Mouse (Mus musculus) spleen, postnatal 10 days (tissue): Measurements from ENCODE around the gene Tmem262.
"Not testable (repeated sequence)": the region's sequence is repeated elsewhere in the genome, so short reads cannot be mapped to it uniquely, and the experiment has no call there.

ENCODE experiments used
- DNase-seq, 2 experiments: peaks; one replicate each; pipeline ENCODE4 v3.0.0; 2021 to 2022; ENCODE audit warnings: low spot score in 2 of 2

Gene Tmem262

GRCm38 (mm10) chr19:6079983-6080480 lies at the start of gene Tmem262:
Gene Tmem262, plus strand, starts transcription at chr19:6080033.
- DNase-seq = no peak

GRCm38 (mm10) chr19:6030520-6031280 lies 49.1 kb upstream of the Tmem262 start:
- DNase-seq = no peak

GRCm38 (mm10) chr19:6035966-6036585 lies 43.8 kb upstream of the Tmem262 start:
- no peak for DNase-seq

GRCm38 (mm10) chr19:6037695-6038094 lies 42.1 kb upstream of the Tmem262 start:
- DNase-seq = no peak

- DNase-seq = no peak
Measured at GRCm38 (mm10) chr19:6038326-6038725, 41.5 kb upstream of the Tmem262 start.

GRCm38 (mm10) chr19:6040002-6040401 lies 39.8 kb upstream of the Tmem262 start:
- no peak for DNase-seq

- no peak for DNase-seq
Measured at GRCm38 (mm10) chr19:6042293-6042692, 37.5 kb upstream of the Tmem262 start.

- not testable (repeated sequence) for DNase-seq
Measured at GRCm38 (mm10) chr19:6044102-6044501, 35.7 kb upstream of the Tmem262 start.

GRCm38 (mm10) chr19:6045366-6046293 lies 34.2 kb upstream of the Tmem262 start:
- DNase-seq = no peak

GRCm38 (mm10) chr19:6046294-6047153 lies 33.3 kb upstream of the Tmem262 start, which contains the start of gene Syvn1:
Gene Syvn1, plus strand, starts transcription at chr19:6046576.
- DNase-seq = peak; percentile 89 to 93

- no peak for DNase-seq
Measured at GRCm38 (mm10) chr19:6047154-6047898, 32.5 kb upstream of the Tmem262 start.

- DNase-seq = no peak
Measured at GRCm38 (mm10) chr19:6047899-6048166, 32.0 kb upstream of the Tmem262 start.

- DNase-seq = peak in 1 of 2 experiments; percentile 55
Measured at GRCm38 (mm10) chr19:6048681-6049410, 31.0 kb upstream of the Tmem262 start.

GRCm38 (mm10) chr19:6052516-6052915 lies 27.3 kb upstream of the Tmem262 start:
- no peak for DNase-seq

- no peak for DNase-seq
Measured at GRCm38 (mm10) chr19:6054296-6054695, 25.5 kb upstream of the Tmem262 start.

GRCm38 (mm10) chr19:6056696-6057095 lies 23.1 kb upstream of the Tmem262 start:
- DNase-seq = no peak

GRCm38 (mm10) chr19:6057313-6058096 lies 22.3 kb upstream of the Tmem262 start, which contains the start of the genes Mrpl49 and Fau:
Gene Mrpl49, minus strand, starts transcription at chr19:6057785.
Gene Fau, plus strand, starts transcription at chr19:6057844.
- peak; percentile 98 to 100 for DNase-seq

- DNase-seq = no peak
Measured at GRCm38 (mm10) chr19:6058513-6058912, 21.3 kb upstream of the Tmem262 start.

GRCm38 (mm10) chr19:6058966-6059365 lies 20.9 kb upstream of the Tmem262 start:
- no peak for DNase-seq
